Mouse (Mus musculus) stomach, embryonic 15.5 days (tissue): ENCODE results near the gene Acss1. TPM values are rescaled to one million over a fixed set of nuclear protein-coding genes. Genes with fewer than 3 reads are reported as not detected.
A peak's percentile ranks its signal among the peaks of the same experiment; 100 is the strongest.

Source experiments
- ATAC-seq: fragments of 200-750 bp; cut with Nextera tagmentation; 2 replicates; pipeline ENCODE4 v1.8.0; 2017; ENCODE audit warnings: low read depth, moderate number of reproducible peaks, moderate TSS enrichment; ENCODE audit not compliant: insufficient read depth, low FRiP score
- H3K27ac ChIP-seq: fragments of 300-500 bp; sonication (generic); 2 replicates; pipeline ENCODE4 v1.5.1; 2015; ENCODE audit warnings: mild to moderate bottlenecking, inconsistent platforms
- H3K27me3 ChIP-seq: fragments of 300-500 bp; sonication (generic); replicated peaks from 2 replicates; pipeline ENCODE4 v1.6.1; 2015; ENCODE audit warnings: inconsistent platforms
- H3K36me3 ChIP-seq: fragments of 300-500 bp; sonication (generic); 2 replicates; pipeline ENCODE4 v1.6.1; 2015; ENCODE audit warnings: inconsistent platforms
- H3K4me1 ChIP-seq: fragments of 300-500 bp; sonication (generic); 2 replicates; pipeline ENCODE4 v1.6.1; 2015; ENCODE audit warnings: inconsistent platforms
- H3K4me2 ChIP-seq: fragments of 300-500 bp; sonication (generic); 2 replicates; pipeline ENCODE4 v1.6.1; 2015; ENCODE audit warnings: mild to moderate bottlenecking, inconsistent platforms
- H3K4me3 ChIP-seq: fragments of 300-500 bp; sonication (generic); replicated peaks from 2 replicates; pipeline ENCODE4 v1.5.1; 2015; ENCODE audit warnings: inconsistent platforms
- H3K9ac ChIP-seq: fragments of 300-500 bp; sonication (generic); 2 replicates; pipeline ENCODE4 v1.6.1; 2015; ENCODE audit warnings: inconsistent platforms
- H3K9me3 ChIP-seq: fragments of 300-500 bp; sonication (generic); 2 replicates; pipeline ENCODE4 v1.6.1; 2016; ENCODE audit warnings: inconsistent platforms
- WGBS: fragments of 180-500 bp; shearing (Covaris S2); methylation state at CpG from one replicate; pipeline ENCODE4 v1.1.7; 2015; 5-methylcytosine and 5-hydroxymethylcytosine counted together
- polyA plus RNA-seq: library from polyadenylated mRNA; unstranded; fragments of >200 nt; fragmentation: Nextera tagmentation; extraction: Ambion mirVana; gene quantifications from 2 replicates; pipeline ENCODE4 v1.2.1, GENCODE M21; 2015

The Acss1 gene
- 27.8 and 30.9 TPM in 2 replicates for polyA plus RNA-seq

GRCm38 (mm10) chr2:150667820-150668766 lies at the start of gene Acss1:
TSS of gene Acss1 (minus strand) at chr2:150668500.
- Histone ChIP-seq H3K9me3 (no peaks in the 10 kb centered on the region), H3K4me2 (peak within 1 kb of the TSS; percentile 93), H3K9ac (peak within 1 kb of the TSS; percentile 76), H3K36me3 (no peaks in the 10 kb centered on the region), H3K4me3 (peak within 1 kb of the TSS; percentile 68), H3K4me1 (peaks cover 25% of the 10 kb centered on the region), H3K27me3 (no peaks in the 10 kb centered on the region), H3K27ac (peak within 1 kb of the TSS; percentile 85)
- ATAC-seq = peak; percentile 72
- 2% methylated on average over 59 of the region's 61 CpGs for WGBS

DNA sequence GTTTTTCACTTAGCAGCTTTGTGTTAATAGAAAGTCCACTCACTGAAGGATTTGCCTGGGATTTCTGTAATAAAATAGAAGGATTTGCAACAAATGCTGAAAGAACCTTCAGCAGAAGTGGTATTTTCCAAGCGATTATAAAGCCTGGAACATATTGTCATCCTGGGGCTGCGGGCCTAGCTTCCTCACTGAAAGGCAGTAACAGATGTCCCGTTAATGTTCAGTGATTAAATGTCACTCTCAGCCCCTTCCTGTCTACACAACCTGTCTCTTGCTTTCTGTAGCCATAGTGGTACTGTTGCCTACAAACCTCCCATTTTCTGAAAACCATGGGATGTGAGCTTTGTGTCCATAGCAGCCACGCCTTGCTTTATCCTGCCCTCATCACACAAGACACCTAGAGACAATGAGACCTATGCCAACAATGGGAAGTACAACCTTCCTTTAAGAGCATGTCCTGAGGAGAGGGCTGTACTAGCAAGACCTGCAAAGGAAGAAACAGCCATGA lies 43.9 kb upstream of the Acss1 start:
- Histone ChIP-seq H3K27me3 (no peaks in the 10 kb centered on the region), H3K9ac (no peak overlapping the region), H3K4me3 (no peak overlapping the region), H3K4me2 (no peak overlapping the region), H3K9me3 (no peaks in the 10 kb centered on the region), H3K36me3 (no peaks in the 10 kb centered on the region), H3K4me1 (no peaks in the 10 kb centered on the region), H3K27ac (no peak overlapping the region)
- no peak for ATAC-seq
- 74% methylated on average over 4 of the region's 4 CpGs for WGBS

- no peak for ATAC-seq
- WGBS = 76% methylated on average over 6 of the region's 6 CpGs
- Histone ChIP-seq H3K4me3 (no peak overlapping the region), H3K36me3 (no peaks in the 10 kb centered on the region), H3K9ac (no peak overlapping the region), H3K9me3 (no peaks in the 10 kb centered on the region), H3K4me1 (0 out of 2 replicates have a peak, but pooled peaks cover 8% of the 10 kb centered on the region), H3K27ac (no peak overlapping the region), H3K4me2 (no peak overlapping the region), H3K27me3 (peaks cover 54% of the 10 kb centered on the region)
Observed at GRCm38 (mm10) chr2:150691481-150692170, 23.3 kb upstream of the Acss1 start.

DNA sequence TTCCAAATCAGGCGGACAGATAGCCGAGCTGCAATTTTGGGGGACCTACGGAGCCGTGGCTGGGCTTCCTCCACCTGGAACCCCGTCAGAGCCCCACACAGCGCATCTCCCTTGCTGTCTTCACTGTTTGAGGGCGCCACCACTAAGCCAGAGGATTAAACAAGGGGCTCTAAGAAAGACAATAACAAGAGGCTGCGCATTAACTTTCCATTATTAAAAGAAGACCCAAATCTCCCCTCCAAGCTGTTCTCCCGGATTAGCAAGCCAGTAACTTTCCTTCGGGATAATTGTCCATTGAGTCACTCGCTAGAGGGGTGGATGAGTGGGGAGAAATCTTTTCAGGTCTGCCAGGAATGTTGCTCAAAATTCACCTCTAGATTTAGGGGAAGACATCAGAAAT lies 21.9 kb upstream of the Acss1 start:
- Histone ChIP-seq H3K27ac (no peak overlapping the region), H3K9ac (no peak overlapping the region), H3K4me2 (no peak overlapping the region), H3K36me3 (no peaks in the 10 kb centered on the region), H3K27me3 (peaks cover 63% of the 10 kb centered on the region), H3K9me3 (no peaks in the 10 kb centered on the region), H3K4me1 (0 out of 2 replicates have a peak, but pooled peaks cover 8% of the 10 kb centered on the region), H3K4me3 (no peak overlapping the region)
- WGBS = 9% methylated on average over 11 of the region's 11 CpGs
- no peak for ATAC-seq

- Histone ChIP-seq H3K4me2 (peak within 1 kb of the TSS; percentile 55), H3K36me3 (no peaks in the 10 kb centered on the region), H3K4me3 (peak within 1 kb of the TSS; percentile 26), H3K4me1 (0 out of 2 replicates have a peak, but pooled peaks cover 8% of the 10 kb centered on the region), H3K27ac (no peak within 1 kb of the TSS), H3K9ac (no peak within 1 kb of the TSS), H3K27me3 (peaks cover 63% of the 10 kb centered on the region), H3K9me3 (no peaks in the 10 kb centered on the region)
- 44% methylated on average over 16 of the region's 16 CpGs for WGBS
- no peak for ATAC-seq
Observed at GRCm38 (mm10) chr2:150689223-150689800, 21.0 kb upstream of the Acss1 start, which contains the start of gene Vsx1. TSS of gene Vsx1 (minus strand) at chr2:150689360.

GRCm38 (mm10) chr2:150688541-150689186 lies 20.4 kb upstream of the Acss1 start:
- no peak for ATAC-seq
- H3K9me3 ChIP-seq = no peaks in the 10 kb centered on the region
- H3K36me3 ChIP-seq = no peaks in the 10 kb centered on the region
- H3K27ac ChIP-seq = no peak overlapping the region
- peak overlapping the region; percentile 26 for H3K4me3 ChIP-seq
- H3K9ac ChIP-seq = no peak overlapping the region
- 0 out of 2 replicates have a peak, but pooled peaks cover 8% of the 10 kb centered on the region for H3K4me1 ChIP-seq
- WGBS = under 1% methylated on average over 43 of the region's 44 CpGs
- peaks cover 63% of the 10 kb centered on the region for H3K27me3 ChIP-seq
- H3K4me2 ChIP-seq = peak overlapping the region; percentile 55

- Histone ChIP-seq H3K36me3 (no peaks in the 10 kb centered on the region), H3K27ac (no peak overlapping the region), H3K4me2 (peak overlapping the region; percentile 55), H3K4me3 (peak overlapping the region; percentile 26), H3K27me3 (peaks cover 63% of the 10 kb centered on the region), H3K9ac (no peak overlapping the region), H3K4me1 (0 out of 2 replicates have a peak, but pooled peaks cover 8% of the 10 kb centered on the region), H3K9me3 (no peaks in the 10 kb centered on the region)
- ATAC-seq = no peak
- 4% methylated on average over 23 of the region's 23 CpGs for WGBS
Observed at GRCm38 (mm10) chr2:150687871-150688540, 19.7 kb upstream of the Acss1 start.

GRCm38 (mm10) chr2:150685389-150685788 lies 17.1 kb upstream of the Acss1 start:
- H3K9ac ChIP-seq = no peak overlapping the region
- 0 out of 2 replicates have a peak, but pooled peaks cover 8% of the 10 kb centered on the region for H3K4me1 ChIP-seq
- 83% methylated on average over 9 of the region's 9 CpGs for WGBS
- no peaks in the 10 kb centered on the region for H3K36me3 ChIP-seq
- no peak overlapping the region for H3K4me3 ChIP-seq
- H3K27me3 ChIP-seq = peaks cover 43% of the 10 kb centered on the region
- no peak overlapping the region for H3K4me2 ChIP-seq
- H3K27ac ChIP-seq = no peak overlapping the region
- ATAC-seq = no peak
- H3K9me3 ChIP-seq = no peaks in the 10 kb centered on the region

DNA sequence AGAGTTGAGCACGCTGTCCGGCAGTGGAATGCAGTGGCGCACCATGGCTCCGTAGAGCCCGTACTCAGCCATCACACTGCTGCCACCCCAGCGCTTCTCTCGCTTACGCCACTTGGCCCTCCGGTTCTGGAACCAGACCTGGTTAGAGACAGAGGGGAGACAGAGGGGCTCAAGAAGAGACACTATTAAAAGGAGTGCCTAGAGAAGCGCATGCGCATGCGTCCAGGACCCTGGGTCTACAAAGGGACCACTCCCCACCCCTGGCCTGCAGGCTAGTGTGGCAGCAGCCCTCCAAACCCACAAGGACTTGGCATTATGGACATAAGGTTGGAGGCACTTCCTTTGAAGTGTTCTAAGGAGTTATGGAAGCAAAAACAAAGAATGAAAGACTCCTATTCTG lies 16.2 kb upstream of the Acss1 start:
- no peak for ATAC-seq
- WGBS = 84% methylated on average over 12 of the region's 12 CpGs

GRCm38 (mm10) chr2:150681581-150681980 lies 13.3 kb upstream of the Acss1 start:
- Histone ChIP-seq H3K4me3 (no peak overlapping the region), H3K27ac (no peak overlapping the region), H3K4me2 (no peak overlapping the region), H3K27me3 (peaks cover 9% of the 10 kb centered on the region), H3K36me3 (no peaks in the 10 kb centered on the region), H3K4me1 (no peaks in the 10 kb centered on the region), H3K9me3 (no peaks in the 10 kb centered on the region), H3K9ac (no peak overlapping the region)
- WGBS = 46% methylated on average over 4 of the region's 4 CpGs
- no peak for ATAC-seq

More for the DNA sequence above, 16.2 kb upstream of the Acss1 start:
- Histone ChIP-seq H3K9me3 (no peaks in the 10 kb centered on the region), H3K36me3 (no peaks in the 10 kb centered on the region), H3K9ac (no peak overlapping the region), H3K4me1 (0 out of 2 replicates have a peak, but pooled peaks cover 8% of the 10 kb centered on the region), H3K4me3 (no peak overlapping the region), H3K4me2 (no peak overlapping the region), H3K27me3 (peaks cover 34% of the 10 kb centered on the region), H3K27ac (no peak overlapping the region)

DNA sequence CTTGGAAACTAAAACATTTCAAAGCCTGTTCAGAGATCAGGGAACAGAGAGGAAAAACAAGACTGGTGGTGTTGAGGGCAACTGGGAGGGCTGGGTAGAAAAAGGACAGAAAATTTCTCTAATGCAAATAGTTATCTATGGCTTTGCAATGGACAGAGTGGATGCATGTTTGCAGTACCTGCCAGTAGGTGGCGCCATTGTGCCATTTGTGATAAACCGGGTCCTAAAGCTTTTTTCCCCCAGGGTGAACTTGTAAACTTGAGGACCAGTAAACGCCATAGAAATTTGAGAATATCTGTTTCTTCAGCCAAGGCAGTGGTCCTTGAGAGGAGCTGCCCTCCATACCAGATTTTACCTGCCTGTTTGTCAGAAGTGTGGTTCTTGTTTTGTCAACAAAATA lies 10.1 kb upstream of the Acss1 start:
- H3K36me3 ChIP-seq = no peaks in the 10 kb centered on the region
- H3K4me1 ChIP-seq = no peaks in the 10 kb centered on the region
- WGBS = 2% methylated on average over 3 of the region's 3 CpGs
- no peak overlapping the region for H3K4me2 ChIP-seq
- no peaks in the 10 kb centered on the region for H3K27me3 ChIP-seq
- ATAC-seq = no peak
- no peak overlapping the region for H3K27ac ChIP-seq
- no peak overlapping the region for H3K4me3 ChIP-seq
- no peaks in the 10 kb centered on the region for H3K9me3 ChIP-seq
- H3K9ac ChIP-seq = no peak overlapping the region
